Mouse (Mus musculus) liver, embryonic 13.5 days (tissue): ENCODE measurements around the gene Thsd7b. TPM values are rescaled to one million over a fixed set of nuclear protein-coding genes. Genes with fewer than 3 reads are reported as not detected.
A peak's percentile ranks its signal among the peaks of the same experiment; 100 is the strongest.
"Not testable (repeated sequence)": the region's sequence is repeated elsewhere in the genome, so short reads cannot be mapped to it uniquely, and the experiment has no call there.

ENCODE experiments used
- ATAC-seq: fragments of 200-750 bp; cut with Nextera tagmentation; 2 replicates; pipeline ENCODE4 v1.8.0; 2017; ENCODE audit warnings: low read depth, mild to moderate bottlenecking, moderate number of reproducible peaks, moderate library complexity
- DNase-seq: peaks from one replicate; pipeline ENCODE4 v3.0.0; 2022
- H3K27ac ChIP-seq: fragments of 300-500 bp; sonication (generic); 2 replicates; pipeline ENCODE4 v1.5.1; 2015; ENCODE audit warnings: moderate library complexity, mild to moderate bottlenecking, inconsistent platforms
- H3K27me3 ChIP-seq: fragments of 300-500 bp; sonication (generic); 2 replicates; pipeline ENCODE4 v1.6.1; 2015; ENCODE audit warnings: mild to moderate bottlenecking, inconsistent platforms
- H3K36me3 ChIP-seq: fragments of 300-500 bp; sonication (generic); 2 replicates; pipeline ENCODE4 v1.6.1; 2015; ENCODE audit warnings: mild to moderate bottlenecking, inconsistent platforms
- H3K4me1 ChIP-seq: fragments of 300-500 bp; sonication (generic); replicated peaks from 2 replicates; pipeline ENCODE4 v1.6.1; 2015; ENCODE audit warnings: inconsistent platforms
- H3K4me2 ChIP-seq: fragments of 300-500 bp; sonication (generic); 2 replicates; pipeline ENCODE4 v1.6.1; 2015; ENCODE audit warnings: inconsistent platforms, mild to moderate bottlenecking, moderate library complexity
- H3K4me3 ChIP-seq: fragments of 300-500 bp; sonication (generic); replicated peaks from 2 replicates; pipeline ENCODE4 v1.5.1; 2015; ENCODE audit warnings: mild to moderate bottlenecking, inconsistent platforms
- H3K9ac ChIP-seq: fragments of 300-500 bp; sonication (generic); 2 replicates; pipeline ENCODE4 v1.6.1; 2015; ENCODE audit warnings: mild to moderate bottlenecking, inconsistent platforms
- H3K9me3 ChIP-seq: fragments of 300-500 bp; sonication (generic); replicated peaks from 2 replicates; pipeline ENCODE4 v1.6.1; 2016; ENCODE audit warnings: inconsistent platforms
- WGBS: fragments of 180-500 bp; shearing (Covaris S2); methylation state at CpG from one replicate; pipeline ENCODE4 v1.1.7; 2015; ENCODE audit not compliant: insufficient replicate concordance; 5-methylcytosine and 5-hydroxymethylcytosine counted together
- polyA plus RNA-seq: library from polyadenylated mRNA; unstranded; fragments of >200 nt; fragmentation: Nextera tagmentation; extraction: Ambion mirVana; gene quantifications from 2 replicates; pipeline ENCODE4 v1.2.1, GENCODE M21; 2015

Gene Thsd7b
- polyA plus RNA-seq, 1 experiment from 2014 or later = 0.24 TPM

- not testable (repeated sequence) for H3K27me3 ChIP-seq, H3K36me3 ChIP-seq, H3K4me3 ChIP-seq, H3K9me3 ChIP-seq
- DNase-seq (peak; percentile 44), ATAC-seq (peak; percentile 69)
- peak overlapping the region; percentile 23 for H3K4me2 ChIP-seq
- 30% methylated on average over 2 of the region's 2 CpGs for WGBS
- peak overlapping the region; percentile 33; the same call in 1 of the 2 replicates for H3K9ac ChIP-seq
- H3K27ac ChIP-seq = peak overlapping the region; percentile 64; the same call in 1 of the 2 replicates
- H3K4me1 ChIP-seq = peaks cover 46% of the 10 kb centered on the region
These were observed 686.2 kb downstream of the Thsd7b start for GRCm38 (mm10) chr1:129959352-129959751.

- peaks cover 19% of the 10 kb centered on the region for H3K4me1 ChIP-seq
- H3K4me3 ChIP-seq = no peak overlapping the region
- H3K9me3 ChIP-seq = no peaks in the 10 kb centered on the region
- no peak overlapping the region for H3K9ac ChIP-seq
- 65% methylated on average over 2 of the region's 2 CpGs for WGBS
- no peak overlapping the region for H3K27ac ChIP-seq
- ATAC-seq = no peak
- H3K4me2 ChIP-seq = no peak overlapping the region
- DNase-seq = no peak
- no peaks in the 10 kb centered on the region for H3K36me3 ChIP-seq
- no peaks in the 10 kb centered on the region for H3K27me3 ChIP-seq
These were observed 690.1 kb downstream of the Thsd7b start for GRCm38 (mm10) chr1:129963166-129963565.

- not testable (repeated sequence) for H3K4me3 ChIP-seq, H3K36me3 ChIP-seq, H3K27ac ChIP-seq, H3K4me1 ChIP-seq, H3K27me3 ChIP-seq, H3K9me3 ChIP-seq, H3K4me2 ChIP-seq, H3K9ac ChIP-seq
- DNase-seq = peak; percentile 12
- ATAC-seq = peak; percentile 67
These were observed 716.1 kb downstream of the Thsd7b start for GRCm38 (mm10) chr1:129989247-129989646.

- peak; percentile 10 for DNase-seq
- H3K4me2 ChIP-seq = no peak overlapping the region
- ATAC-seq = peak; percentile 83
- 27% methylated on average over 2 of the region's 2 CpGs for WGBS
- no peak overlapping the region for H3K9ac ChIP-seq
- H3K27me3 ChIP-seq = no peaks in the 10 kb centered on the region
- no peaks in the 10 kb centered on the region for H3K9me3 ChIP-seq
- peaks cover 8% of the 10 kb centered on the region for H3K4me1 ChIP-seq
- no peaks in the 10 kb centered on the region for H3K36me3 ChIP-seq
- 0 out of 2 replicates have a peak overlapping the region, but pooled peaks have one; percentile 30 for H3K27ac ChIP-seq
- H3K4me3 ChIP-seq = no peak overlapping the region
These were observed 717.7 kb downstream of the Thsd7b start for GRCm38 (mm10) chr1:129990821-129991220.

- H3K27me3 ChIP-seq = no peaks in the 10 kb centered on the region
- DNase-seq (no peak), ATAC-seq (no peak)
- no peak overlapping the region for H3K4me3 ChIP-seq
- H3K36me3 ChIP-seq = no peaks in the 10 kb centered on the region
- H3K9ac ChIP-seq = no peak overlapping the region
- no peaks in the 10 kb centered on the region for H3K4me1 ChIP-seq
- no peak overlapping the region for H3K4me2 ChIP-seq
- no peaks in the 10 kb centered on the region for H3K9me3 ChIP-seq
- no peak overlapping the region for H3K27ac ChIP-seq
These were observed 781.9 kb downstream of the Thsd7b start for GRCm38 (mm10) chr1:130055012-130055411.

GRCm38 (mm10) chr1:130062105-130062504 lies 789.0 kb downstream of the Thsd7b start:
- Histone ChIP-seq H3K9ac (no peak overlapping the region), H3K9me3 (no peaks in the 10 kb centered on the region), H3K36me3 (no peaks in the 10 kb centered on the region), H3K4me3 (no peak overlapping the region), H3K4me2 (no peak overlapping the region), H3K27me3 (no peaks in the 10 kb centered on the region), H3K27ac (no peak overlapping the region), H3K4me1 (peaks cover 7% of the 10 kb centered on the region; the same call in 1 of the 2 replicates)
- ATAC-seq (peak; percentile 87), DNase-seq (peak; percentile 2)

GRCm38 (mm10) chr1:130066193-130066959 lies 793.3 kb downstream of the Thsd7b start:
- Histone ChIP-seq H3K4me1 (peaks cover 7% of the 10 kb centered on the region; the same call in 1 of the 2 replicates), H3K4me3 (no peak overlapping the region), H3K9ac (no peak overlapping the region), H3K9me3 (no peaks in the 10 kb centered on the region), H3K27me3 (no peaks in the 10 kb centered on the region), H3K36me3 (no peaks in the 10 kb centered on the region), H3K4me2 (no peak overlapping the region), H3K27ac (no peak overlapping the region)
- no peak for DNase-seq
- WGBS = 51% methylated on average over 3 of the region's 3 CpGs
- no peak for ATAC-seq

GRCm38 (mm10) chr1:130083788-130084187 lies 810.7 kb downstream of the Thsd7b start:
- Histone ChIP-seq H3K27ac (no peak overlapping the region), H3K27me3 (no peaks in the 10 kb centered on the region), H3K9ac (no peak overlapping the region), H3K9me3 (no peaks in the 10 kb centered on the region), H3K4me2 (no peak overlapping the region), H3K4me1 (no peaks in the 10 kb centered on the region), H3K36me3 (no peaks in the 10 kb centered on the region), H3K4me3 (no peak overlapping the region)
- DNase-seq = no peak
- ATAC-seq = no peak
- 48% methylated on average over 2 of the region's 2 CpGs for WGBS

- H3K9me3 ChIP-seq = no peaks in the 10 kb centered on the region
- H3K9ac ChIP-seq = no peak overlapping the region
- WGBS = 51% methylated on average over 3 of the region's 3 CpGs
- H3K4me3 ChIP-seq = no peak overlapping the region
- H3K4me2 ChIP-seq = no peak overlapping the region
- ATAC-seq (no peak), DNase-seq (no peak)
- H3K4me1 ChIP-seq = no peaks in the 10 kb centered on the region
- H3K27ac ChIP-seq = no peak overlapping the region
- H3K36me3 ChIP-seq = no peaks in the 10 kb centered on the region
- H3K27me3 ChIP-seq = no peaks in the 10 kb centered on the region
These were observed 812.1 kb downstream of the Thsd7b start for GRCm38 (mm10) chr1:130085207-130085606.

- no peak overlapping the region for H3K4me2 ChIP-seq
- no peak overlapping the region for H3K9ac ChIP-seq
- H3K4me3 ChIP-seq = no peak overlapping the region
- no peak for DNase-seq
- WGBS = 65% methylated on average over 2 of the region's 2 CpGs
- no peak overlapping the region for H3K27ac ChIP-seq
- no peaks in the 10 kb centered on the region for H3K36me3 ChIP-seq
- no peaks in the 10 kb centered on the region for H3K27me3 ChIP-seq
- H3K9me3 ChIP-seq = no peaks in the 10 kb centered on the region
- no peak for ATAC-seq
- H3K4me1 ChIP-seq = no peaks in the 10 kb centered on the region
These were observed 812.8 kb downstream of the Thsd7b start for GRCm38 (mm10) chr1:130085910-130086309.

GRCm38 (mm10) chr1:130099227-130099626 lies 826.1 kb downstream of the Thsd7b start:
- Histone ChIP-seq H3K4me3 (no peak overlapping the region), H3K4me2 (no peak overlapping the region), H3K36me3 (no peaks in the 10 kb centered on the region), H3K27ac (no peak overlapping the region), H3K27me3 (no peaks in the 10 kb centered on the region), H3K9me3 (no peaks in the 10 kb centered on the region), H3K9ac (no peak overlapping the region), H3K4me1 (no peaks in the 10 kb centered on the region)
- DNase-seq = no peak
- no peak for ATAC-seq
- 60% methylated on average over 2 of the region's 2 CpGs for WGBS

- Histone ChIP-seq H3K4me3 (no peak overlapping the region), H3K4me2 (peak overlapping the region; percentile 13; the same call in 1 of the 2 replicates)
- WGBS = 4% methylated on average over 1 of the region's 1 CpGs
These were observed 839.6 kb downstream of the Thsd7b start for GRCm38 (mm10) chr1:130112580-130113314.

More at GRCm38 (mm10) chr1:130112580-130113314, 839.6 kb downstream of the Thsd7b start:
- Histone ChIP-seq H3K36me3 (no peaks in the 10 kb centered on the region), H3K9me3 (no peaks in the 10 kb centered on the region), H3K27ac (peak overlapping the region; percentile 63), H3K27me3 (no peaks in the 10 kb centered on the region), H3K9ac (no peak overlapping the region), H3K4me1 (peaks cover 24% of the 10 kb centered on the region)
- ATAC-seq (peak; percentile 99), DNase-seq (peak; percentile 58)
